Mouse (Mus musculus) heart, adult 2 months (tissue): ENCODE measurements around the gene Muc1.

Experiments used
- CTCF ChIP-seq: fragments of 200-600 bp; IDR thresholded peaks from 2 replicates; pipeline ENCODE4 v1.8.1; 2022; ENCODE audit warnings: antibody characterized with exemption, mild to moderate bottlenecking, moderate library complexity
- EP300 ChIP-seq: fragments of 200-500 bp; IDR thresholded peaks from 2 replicates; pipeline ENCODE4 v1.6.1; 2011; ENCODE audit warnings: low read depth, low read length, control low read depth; ENCODE audit not compliant: insufficient read depth
- POLR2A ChIP-seq: fragments of 200-500 bp; IDR thresholded peaks from 2 replicates; pipeline ENCODE4 v1.6.1; 2011; ENCODE audit warnings: mild to moderate bottlenecking, low read depth, low read length, control low read depth; ENCODE audit not compliant: insufficient read depth

DNA sequence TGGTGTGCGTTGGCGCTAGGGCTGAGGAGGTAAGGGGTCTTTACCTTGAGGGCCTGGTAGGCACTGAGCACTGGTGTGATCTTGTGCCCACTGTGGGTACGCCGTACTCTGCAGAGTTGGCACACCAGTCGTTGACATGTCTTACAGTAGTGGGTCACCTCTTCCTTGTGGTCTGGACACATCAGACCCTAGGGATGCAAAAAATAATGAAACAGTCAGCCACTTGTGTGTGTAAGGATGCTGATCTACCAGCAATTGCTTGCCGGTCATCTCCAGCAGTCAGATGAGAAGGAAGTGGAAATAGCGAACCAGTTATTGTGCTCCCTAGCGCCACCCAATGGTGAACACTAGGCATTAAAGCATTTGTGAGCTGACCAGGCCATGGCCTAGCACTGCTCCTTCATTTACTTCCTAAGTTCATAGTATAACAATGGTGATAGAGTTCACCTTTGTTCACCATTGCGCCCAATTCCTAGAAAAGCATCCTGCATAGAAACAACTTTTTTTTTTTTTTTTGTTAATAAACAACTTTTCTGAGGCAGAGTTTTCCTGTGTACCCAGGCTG, 13.6 kb downstream of the Muc1 start:
- TF ChIP-seq EP300 (no peak), POLR2A (no peak), CTCF (peak; percentile 74)
